ENCODE assay signal across 12 mouse cellular contexts in the genomic region with DNA sequence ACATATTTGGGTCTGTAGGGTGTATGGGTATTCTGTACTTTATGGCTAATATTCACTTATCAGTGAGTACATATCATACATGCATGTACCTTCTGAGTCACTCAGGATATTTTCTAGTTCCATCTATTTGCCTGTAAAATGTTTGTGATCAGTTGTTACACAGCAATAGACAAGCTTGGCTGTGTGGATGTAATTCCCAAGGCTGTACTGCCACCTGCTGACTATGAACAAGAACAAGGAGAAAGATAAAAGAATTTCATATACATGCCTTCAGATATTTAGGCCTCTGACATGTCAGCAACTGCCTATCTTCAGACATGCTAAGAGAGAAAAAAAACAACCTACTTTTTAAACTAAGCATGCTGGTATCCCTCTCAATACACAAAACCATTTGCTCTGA. TPM values are rescaled to one million over a fixed set of nuclear protein-coding genes. Genes with fewer than 3 reads are reported as not detected.
DNase-seq lines count a peak whose midpoint lies in the region; ATAC-seq and TF ChIP-seq lines count a peak whose summit lies in the region.
"Had no signal": no experiment of that assay in that cellular context is flagged by ENCODE, and none has a peak within 500 bp of the region (broad histone marks: within the 10 kb centered on the region; RNA-seq: fewer than 3 reads in every experiment).

No protein-coding gene starts in this region.

- no peak overlapping the region for H3K9ac ChIP-seq in kidney, postnatal 0 days (ENCODE audit: low read depth, low read length)
- H3K9ac ChIP-seq: embryonic facial prominence, embryonic 15.5 days; limb, embryonic 15.5 days had no signal

- H3K36me3 ChIP-seq in kidney, postnatal 0 days (ENCODE audit: insufficient read depth, low read length): no peaks in the 10 kb centered on the region
- H3K36me3 ChIP-seq in testis, adult 2 months (ENCODE audit: control insufficient read depth, insufficient read depth, low read length): no peaks in the 10 kb centered on the region
- H3K36me3 ChIP-seq: embryonic facial prominence, embryonic 15.5 days; limb, embryonic 15.5 days had no signal

- TF ChIP-seq POLR2A in testis, adult 2 months (IDR thresholded peaks at IDR 0.05; ENCODE audit: control insufficient read depth, low read depth, low read length): no peak

- no peaks in the 10 kb centered on the region for H3K4me1 ChIP-seq in kidney, postnatal 0 days (replicated peaks; ENCODE audit: insufficient read depth, low read length)
- no peaks in the 10 kb centered on the region for H3K4me1 ChIP-seq in testis, adult 2 months (ENCODE audit: control insufficient read depth, insufficient read depth, low read length)
- H3K4me1 ChIP-seq: embryonic facial prominence, embryonic 15.5 days; limb, embryonic 15.5 days had no signal

- no peaks in the 10 kb centered on the region for H3K27me3 ChIP-seq in kidney, postnatal 0 days (ENCODE audit: insufficient read depth, low read length)
- H3K27me3 ChIP-seq in testis, adult 2 months (ENCODE audit: control insufficient read depth, insufficient read depth, low read length): no peaks in the 10 kb centered on the region
- H3K27me3 ChIP-seq: embryonic facial prominence, embryonic 15.5 days; limb, embryonic 15.5 days had no signal

- no peak overlapping the region for H3K27ac ChIP-seq in kidney, postnatal 0 days
- no peak overlapping the region for H3K27ac ChIP-seq in testis, adult 2 months (ENCODE audit: control insufficient read depth, insufficient read depth, low read depth, low read length)
- H3K27ac ChIP-seq: embryonic facial prominence, embryonic 15.5 days; limb, embryonic 15.5 days had no signal

- H3K9me3 ChIP-seq in kidney, postnatal 0 days (replicated peaks; ENCODE audit: low read length): no peaks in the 10 kb centered on the region
- H3K9me3 ChIP-seq: embryonic facial prominence, embryonic 15.5 days; limb, embryonic 15.5 days had no signal

- no peak overlapping the region for H3K4me2 ChIP-seq in kidney, postnatal 0 days (ENCODE audit: low read length)
- H3K4me2 ChIP-seq: embryonic facial prominence, embryonic 15.5 days; limb, embryonic 15.5 days had no signal

- ATAC-seq in kidney, postnatal 0 days (replicated peaks; ENCODE audit: low FRiP score, low read depth): no peak

- TF ChIP-seq CTCF in kidney, postnatal 0 days (IDR thresholded peaks at IDR 0.05; ENCODE audit: low read depth): peak; percentile 54
- TF ChIP-seq CTCF in testis, adult 2 months (IDR thresholded peaks at IDR 0.05; ENCODE audit: control insufficient read depth, insufficient read depth, insufficient replicate concordance, low read depth, low read length): peak; percentile 6; the same call in 1 of the 2 replicates

- H3K4me3 ChIP-seq in kidney, postnatal 0 days (replicated peaks; ENCODE audit: low read depth, low read length): no peak overlapping the region
- no peak overlapping the region for H3K4me3 ChIP-seq in testis, adult 2 months (ENCODE audit: control insufficient read depth, low read depth, low read length)
- H3K4me3 ChIP-seq: embryonic facial prominence, embryonic 15.5 days; limb, embryonic 15.5 days had no signal

- peak; percentile 18 for DNase-seq in kidney, postnatal 0 days (ENCODE audit: low spot score)
- DNase-seq in kidney, adult 18-20 months: no peak
- no peak for DNase-seq in testis, postnatal 14 days (ENCODE audit: low spot score)
- peak; percentile 37 for DNase-seq in ZHBTc4 (ENCODE audit: low read depth, low spot score)
- DNase-seq in retina, postnatal 1 day: peak; percentile 6
- DNase-seq in gastrocnemius, postnatal 4 days (ENCODE audit: low spot score in 2 of 2): no peak
- DNase-seq: gastrocnemius, postnatal 36 days had no signal

RNA-seq across cellular contexts. Expression of gene Acrv1, which starts 5.7 kb away (rescaled TPM):
- not detected in 2 replicates for polyA plus RNA-seq in kidney, postnatal 0 days (2015; fragmentation: Nextera tagmentation; extraction: Ambion mirVana)
- polyA plus RNA-seq in testis, adult 2 months (2012; rRNA removed): 368 and 566 TPM in 2 replicates
- not detected for total RNA-seq in gastrocnemius, postnatal 4 days (2021)
- total RNA-seq: gastrocnemius, postnatal 36 days; monocyte, adult 5-6 weeks had no signal
- polyA plus RNA-seq: embryonic facial prominence, embryonic 15.5 days; limb, embryonic 15.5 days had no signal

RNA-seq across cellular contexts. Expression of gene Chek1, which starts 39.5 kb away (rescaled TPM):
- 19.2 and 23.5 TPM in 2 replicates for polyA plus RNA-seq in kidney, postnatal 0 days (2015; fragmentation: Nextera tagmentation; extraction: Ambion mirVana)
- polyA plus RNA-seq in testis, adult 2 months (2012; rRNA removed): 6.6 and 7.2 TPM in 2 replicates
- total RNA-seq in gastrocnemius, postnatal 4 days (2021): 10 to 100 TPM in 1 of 2 experiments, 1 to 10 TPM in 1; 8.1 to 11.5 TPM

RNA-seq across cellular contexts. Expression of gene A630095E13Rik, which starts 44.2 kb away (rescaled TPM):
- polyA plus RNA-seq in kidney, postnatal 0 days (2015; fragmentation: Nextera tagmentation; extraction: Ambion mirVana): not detected in 2 replicates
- 0.37 TPM in 1 of 2 replicates, not detected in the other for polyA plus RNA-seq in testis, adult 2 months (2012; rRNA removed)
- not detected for total RNA-seq in gastrocnemius, postnatal 4 days (2021)
- total RNA-seq: gastrocnemius, postnatal 36 days; monocyte, adult 5-6 weeks had no signal
- polyA plus RNA-seq: embryonic facial prominence, embryonic 15.5 days; intestine, embryonic 14.5 days; limb, embryonic 15.5 days had no signal

Comparison
In these comparisons a context has a peak if more than half of its experiments do, and no peak if none do; other contexts are left out.
1. DNase-seq: peak in kidney, postnatal 0 days (single experiment), ZHBTc4 (single experiment) and retina, postnatal 1 day (single experiment); none in kidney, adult 18-20 months (single experiment), testis, postnatal 14 days (single experiment) and gastrocnemius, postnatal 4 days (0 of 2).
2. RNA of gene Acrv1, which starts 5.7 kb away (polyA plus RNA-seq): 368 to 566 TPM in testis, adult 2 months; not detected in kidney, postnatal 0 days; every median in the first group is over 100 times any median in the second.